Mouse (Mus musculus) cerebellum, adult 2 months (tissue): Measurements from ENCODE around the gene 1700008O03Rik.

Experiments used
- CTCF ChIP-seq: fragments of 200-500 bp; IDR thresholded peaks from 2 replicates; pipeline ENCODE4 v1.5.1; 2011; ENCODE audit warnings: low read depth, mild to moderate bottlenecking, control low read depth, low read length, moderate library complexity, borderline replicate concordance; ENCODE audit not compliant: insufficient read depth
- POLR2A ChIP-seq: fragments of 200-500 bp; IDR thresholded peaks from 2 replicates; pipeline ENCODE4 v1.6.1; 2011; ENCODE audit warnings: low read length, control low read depth, borderline replicate concordance; ENCODE audit not compliant: insufficient read depth

GRCm38 (mm10) chr7:44393284-44393683, 7.7 kb upstream of the 1700008O03Rik start:
- no peak for TF ChIP-seq CTCF
- no peak for TF ChIP-seq POLR2A
